8 mouse cellular contexts compared by ENCODE assay signal in genomic region chr15:6709618-6710017, GRCm38 (mm10). TPM values are rescaled to one million over a fixed set of nuclear protein-coding genes. Genes with fewer than 3 reads are reported as not detected.
DNase-seq lines count a peak whose midpoint lies in the region; ATAC-seq and TF ChIP-seq lines count a peak whose summit lies in the region.

No protein-coding gene starts in this region.

- H3K4me1 ChIP-seq in kidney, embryonic 14.5 days (ENCODE audit: control insufficient read depth, insufficient read depth, low read length) = peaks cover 20% of the 10 kb centered on the region
- H3K4me1 ChIP-seq in brown adipose tissue, adult 24 weeks (ENCODE audit: control insufficient read depth, insufficient read depth, insufficient read length, low read length) = peaks cover 7% of the 10 kb centered on the region
- peaks cover 11% of the 10 kb centered on the region; the same call in 1 of the 2 replicates for H3K4me1 ChIP-seq in hindbrain, postnatal 0 days (ENCODE audit: insufficient read depth, low read length)
- H3K4me1 ChIP-seq in midbrain, postnatal 0 days (ENCODE audit: insufficient read depth, low read length) = 0 out of 2 replicates have a peak, but pooled peaks cover 6% of the 10 kb centered on the region

- peak overlapping the region; percentile 88 for H3K4me3 ChIP-seq in kidney, embryonic 14.5 days (ENCODE audit: low read length)
- H3K4me3 ChIP-seq in brown adipose tissue, adult 24 weeks (ENCODE audit: insufficient read depth, low read depth, low read length) = peak overlapping the region; percentile 72
- H3K4me3 ChIP-seq in hindbrain, postnatal 0 days (ENCODE audit: low read length) = peak overlapping the region; percentile 99
- peak overlapping the region; percentile 86 for H3K4me3 ChIP-seq in midbrain, postnatal 0 days (ENCODE audit: low read depth, low read length)

- TF ChIP-seq CTCF in hindbrain, postnatal 0 days (IDR thresholded peaks at IDR 0.05; ENCODE audit: low read depth) = no peak
- TF ChIP-seq CTCF in midbrain, postnatal 0 days (IDR thresholded peaks at IDR 0.05) = no peak

- no peaks in the 10 kb centered on the region for H3K27me3 ChIP-seq in kidney, embryonic 14.5 days (ENCODE audit: control insufficient read depth, insufficient read depth, low read length)
- no peaks in the 10 kb centered on the region for H3K27me3 ChIP-seq in hindbrain, postnatal 0 days (ENCODE audit: insufficient read depth, low read length)
- H3K27me3 ChIP-seq in midbrain, postnatal 0 days (ENCODE audit: insufficient read depth, low read length) = no peaks in the 10 kb centered on the region

- peak overlapping the region; percentile 84 for H3K4me2 ChIP-seq in kidney, embryonic 14.5 days (replicated peaks; ENCODE audit: low read depth, low read length)
- H3K4me2 ChIP-seq in hindbrain, postnatal 0 days (ENCODE audit: low read depth, low read length) = peak overlapping the region; percentile 97
- H3K4me2 ChIP-seq in midbrain, postnatal 0 days (ENCODE audit: low read depth, low read length, poor library complexity, severe bottlenecking) = peak overlapping the region; percentile 97

- 19% methylated on average over 8 of the region's 8 CpGs for WGBS in kidney, embryonic 14.5 days
- 17% methylated on average over 8 of the region's 8 CpGs for WGBS in hindbrain, postnatal 0 days
- 13% methylated on average over 8 of the region's 8 CpGs for WGBS in midbrain, postnatal 0 days

- peak overlapping the region; percentile 93 for H3K9ac ChIP-seq in kidney, embryonic 14.5 days (ENCODE audit: low read depth, low read length)
- H3K9ac ChIP-seq in hindbrain, postnatal 0 days (replicated peaks; ENCODE audit: low read length) = peak overlapping the region; percentile 91
- H3K9ac ChIP-seq in midbrain, postnatal 0 days (replicated peaks; ENCODE audit: low read length, poor library complexity, severe bottlenecking) = peak overlapping the region; percentile 91; the same call in 1 of the 2 replicates

- H3K27ac ChIP-seq in kidney, embryonic 14.5 days (ENCODE audit: low read depth, low read length) = no peak overlapping the region
- H3K27ac ChIP-seq in brown adipose tissue, adult 24 weeks (replicated peaks; ENCODE audit: low read depth, low read length) = no peak overlapping the region
- H3K27ac ChIP-seq in hindbrain, postnatal 0 days = 0 out of 2 replicates have a peak overlapping the region, but pooled peaks have one; percentile 96
- no peak overlapping the region for H3K27ac ChIP-seq in midbrain, postnatal 0 days (ENCODE audit: low read depth, low read length)

- H3K9me3 ChIP-seq in kidney, embryonic 14.5 days (ENCODE audit: control insufficient read depth, low read length) = no peaks in the 10 kb centered on the region
- no peaks in the 10 kb centered on the region for H3K9me3 ChIP-seq in hindbrain, postnatal 0 days (ENCODE audit: low read length)
- H3K9me3 ChIP-seq in midbrain, postnatal 0 days (ENCODE audit: low read length) = no peaks in the 10 kb centered on the region

- no peak for DNase-seq in kidney, adult 11 months
- no peak for DNase-seq in hindbrain, postnatal 0 days (ENCODE audit: low spot score)
- DNase-seq in midbrain, postnatal 0 days (ENCODE audit: low spot score) = no peak
- DNase-seq in thymus, postnatal 10 days (ENCODE audit: low spot score in 2 of 2) = no peak
- DNase-seq in urinary bladder, adult 2 months (ENCODE audit: low spot score) = no peak
- DNase-seq in cerebellum, postnatal 36 days = no peak

- no peaks in the 10 kb centered on the region for H3K36me3 ChIP-seq in kidney, embryonic 14.5 days (ENCODE audit: control insufficient read depth, insufficient read depth, low read length)
- H3K36me3 ChIP-seq in hindbrain, postnatal 0 days (ENCODE audit: insufficient read depth, low read length) = no peaks in the 10 kb centered on the region
- no peaks in the 10 kb centered on the region for H3K36me3 ChIP-seq in midbrain, postnatal 0 days (ENCODE audit: insufficient read depth, low read length)

- ATAC-seq in kidney, embryonic 14.5 days (ENCODE audit: low FRiP score, low TSS enrichment) = no peak
- ATAC-seq in hindbrain, postnatal 0 days = no peak
- no peak for ATAC-seq in midbrain, postnatal 0 days (ENCODE audit: low FRiP score)

RNA-seq across cellular contexts. Expression of gene Rictor, which starts 1.4 kb away (rescaled TPM):
- 31.3 and 46.1 TPM in 2 replicates for polyA plus RNA-seq in kidney, embryonic 14.5 days (2014; fragmentation: Nextera tagmentation; extraction: Ambion mirVana)
- 4.7 and 7.4 TPM in 2 replicates for polyA plus RNA-seq in brown adipose tissue, adult 24 weeks (2012; ENCODE audit: insufficient read depth, insufficient read length, missing spikeins)
- total RNA-seq in hindbrain, postnatal 0 days (2014; rRNA removed) = 27.7 and 30.9 TPM in 2 replicates
- 34.6 and 36.7 TPM in 2 replicates for polyA plus RNA-seq in hindbrain, postnatal 0 days (2015; fragmentation: Nextera tagmentation; extraction: Ambion mirVana)
- 32.1 and 41.5 TPM in 2 replicates for total RNA-seq in midbrain, postnatal 0 days (2014; rRNA removed)
- polyA plus RNA-seq in midbrain, postnatal 0 days (2015; fragmentation: Nextera tagmentation; extraction: Ambion mirVana) = 30.2 and 36.8 TPM in 2 replicates
- 11.5 and 11.7 TPM in 2 replicates for polyA plus RNA-seq in urinary bladder, adult 2 months (2012; rRNA removed)
